Mouse (Mus musculus) forebrain, postnatal 0 days (tissue): ENCODE results near the gene Tpcn2. TPM values are rescaled to one million over a fixed set of nuclear protein-coding genes. Genes with fewer than 3 reads are reported as not detected.
A peak's percentile ranks its signal among the peaks of the same experiment; 100 is the strongest.

Experiments
- ATAC-seq: fragments of 200-750 bp; cut with Nextera tagmentation; 2 replicates; pipeline ENCODE4 v1.8.0; 2017; ENCODE audit warnings: mild to moderate bottlenecking, moderate library complexity
- DNase-seq: peaks from one replicate; pipeline ENCODE4 v3.0.0-alpha.2; 2015
- H3K27ac ChIP-seq: fragments of 300-500 bp; sonication (generic); 2 replicates; pipeline ENCODE4 v1.5.1; 2014; ENCODE audit warnings: low read depth, mild to moderate bottlenecking, antibody characterized with exemption, low read length, moderate library complexity, mixed read lengths
- H3K27me3 ChIP-seq: fragments of 300-500 bp; sonication (generic); 2 replicates; pipeline ENCODE4 v1.6.1; 2014; ENCODE audit warnings: mild to moderate bottlenecking, low read length, mixed read lengths; ENCODE audit not compliant: insufficient read depth
- H3K36me3 ChIP-seq: fragments of 300-500 bp; sonication (generic); 2 replicates; pipeline ENCODE4 v1.6.1; 2014; ENCODE audit warnings: mild to moderate bottlenecking, moderate library complexity; ENCODE audit not compliant: insufficient read depth
- H3K4me1 ChIP-seq: fragments of 300-500 bp; sonication (generic); 2 replicates; pipeline ENCODE4 v1.6.1; 2014; ENCODE audit warnings: antibody characterized with exemption; ENCODE audit not compliant: insufficient read depth
- H3K4me2 ChIP-seq: fragments of 300-500 bp; sonication (generic); 2 replicates; pipeline ENCODE4 v1.6.1; 2014; ENCODE audit warnings: low read depth, mild to moderate bottlenecking, moderate library complexity
- H3K4me3 ChIP-seq: fragments of 300-500 bp; sonication (generic); 2 replicates; pipeline ENCODE4 v1.5.1; 2014; ENCODE audit warnings: low read depth, low read length, mixed read lengths
- H3K9ac ChIP-seq: fragments of 300-500 bp; sonication (generic); 2 replicates; pipeline ENCODE4 v1.6.1; 2014; ENCODE audit warnings: mild to moderate bottlenecking
- H3K9me3 ChIP-seq: fragments of 300-500 bp; sonication (generic); 2 replicates; pipeline ENCODE4 v1.6.1; 2016; ENCODE audit warnings: low read length
- CTCF ChIP-seq: sonication (generic); IDR thresholded peaks from 2 replicates; pipeline ENCODE4 v1.5.1; 2016; ENCODE audit warnings: antibody characterized with exemption, control low read depth, low read depth
- WGBS: fragments of 180-500 bp; shearing (Covaris S2); extraction: QIAGEN DNeasy Blood & Tissue Kit; methylation state at CpG from one replicate; pipeline ENCODE4 v1.1.7; 2014; 5-methylcytosine and 5-hydroxymethylcytosine counted together
- polyA plus RNA-seq: library from polyadenylated mRNA; unstranded; fragments of >200 nt; fragmentation: Nextera tagmentation; extraction: Ambion mirVana; gene quantifications from 2 replicates; pipeline ENCODE4 v1.2.1, GENCODE M21; 2015
- total RNA-seq: library from RNA; depleted of rRNA; stranded (reverse); fragments of >200 nt; gene quantifications from 2 replicates; pipeline ENCODE4 v1.2.3, GENCODE M21; 2014

Tpcn2 gene
- total and polyA plus RNA-seq, 2 experiments from 2014 or later = 1.3 to 2.5 TPM

DNA sequence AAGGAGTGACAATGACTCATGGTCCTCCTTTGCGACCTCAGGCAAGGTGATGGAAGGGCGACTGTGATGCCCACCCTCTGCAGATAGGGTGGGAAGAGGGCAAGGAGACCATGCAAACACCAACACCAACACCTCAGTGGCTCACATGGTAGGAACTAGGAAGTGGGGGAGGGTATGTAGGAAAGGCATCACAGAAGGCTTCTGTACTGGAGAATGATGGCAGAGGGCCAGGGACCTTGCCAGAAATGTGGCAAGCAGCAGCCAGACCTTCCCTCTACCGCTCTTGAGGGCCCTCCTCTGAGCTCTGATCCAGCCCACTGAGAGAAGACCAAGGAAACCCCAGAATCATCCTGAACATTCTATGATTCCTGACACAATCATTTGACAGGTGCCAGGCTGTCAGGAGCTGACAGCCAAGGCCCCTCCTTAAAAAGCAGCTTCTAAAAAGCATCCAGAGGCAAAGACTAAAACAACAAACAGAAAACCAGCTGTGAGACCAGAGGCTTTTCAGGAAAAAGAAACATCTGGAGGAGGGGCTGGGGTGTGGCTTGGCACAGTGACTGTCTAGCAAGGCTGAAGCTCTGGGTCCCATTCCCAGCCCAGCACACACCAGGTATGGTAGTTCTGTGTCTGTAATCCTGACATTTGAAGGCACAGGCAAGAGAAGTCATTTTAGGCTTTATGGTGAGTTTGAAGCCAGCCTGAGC lies 89.2 kb downstream of the Tpcn2 start:
- Histone ChIP-seq H3K36me3 (no peaks in the 10 kb centered on the region), H3K9ac (no peak overlapping the region), H3K9me3 (no peaks in the 10 kb centered on the region), H3K4me3 (no peak overlapping the region), H3K27me3 (no peaks in the 10 kb centered on the region), H3K4me2 (no peak overlapping the region), H3K4me1 (0 out of 2 replicates have a peak, but pooled peaks cover 10% of the 10 kb centered on the region), H3K27ac (no peak overlapping the region)
- DNase-seq (peak; percentile 69), ATAC-seq (peak; percentile 83)
- TF ChIP-seq CTCF = no peak
- WGBS = 71% methylated on average over 3 of the region's 3 CpGs

DNA sequence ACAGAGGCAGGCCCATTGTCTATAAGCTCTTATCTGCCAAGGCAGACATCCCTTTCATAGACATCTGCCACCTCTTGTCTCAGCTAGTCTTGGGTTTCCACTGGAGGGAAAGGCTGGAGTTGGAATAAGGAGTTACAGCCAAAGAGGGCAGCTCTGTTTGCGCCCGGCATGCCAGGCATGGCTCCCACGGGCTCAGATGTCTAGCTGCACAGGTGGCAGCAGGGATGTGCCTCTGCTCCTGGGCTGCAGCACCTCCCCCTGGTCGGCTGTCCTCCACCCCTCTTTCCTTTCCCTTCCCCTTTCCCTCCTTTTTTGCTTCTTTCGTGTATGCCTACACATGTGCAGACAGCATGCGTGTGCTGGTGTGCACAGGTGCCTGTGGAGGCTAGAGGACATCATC lies 91.0 kb downstream of the Tpcn2 start:
- no peaks in the 10 kb centered on the region for H3K27me3 ChIP-seq
- ATAC-seq = no peak
- no peak overlapping the region for H3K4me3 ChIP-seq
- H3K4me2 ChIP-seq = no peak overlapping the region
- TF ChIP-seq CTCF = no peak
- H3K36me3 ChIP-seq = no peaks in the 10 kb centered on the region
- H3K27ac ChIP-seq = no peak overlapping the region
- no peak for DNase-seq
- no peaks in the 10 kb centered on the region for H3K9me3 ChIP-seq
- 86% methylated on average over 6 of the region's 6 CpGs for WGBS
- no peak overlapping the region for H3K9ac ChIP-seq
- 0 out of 2 replicates have a peak, but pooled peaks cover 10% of the 10 kb centered on the region for H3K4me1 ChIP-seq

DNA sequence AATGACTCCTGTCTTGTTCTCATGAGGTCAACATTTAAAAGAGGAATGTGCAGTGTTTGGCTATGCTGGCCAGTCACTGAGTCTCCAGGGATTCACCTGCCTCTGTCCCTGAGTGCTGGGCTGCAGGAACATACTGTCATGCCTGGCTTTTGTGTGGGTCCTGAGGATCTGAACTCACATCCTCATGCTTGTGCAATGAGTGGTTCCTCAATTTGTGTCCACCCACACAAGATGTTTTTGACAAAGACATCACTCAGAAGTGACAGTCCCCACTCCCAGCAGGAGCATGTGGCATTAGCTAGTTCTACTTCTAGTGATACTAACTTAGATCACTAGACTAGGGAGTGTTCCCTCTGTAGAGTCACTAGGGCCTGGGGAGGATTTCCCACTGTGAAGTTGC lies 93.3 kb downstream of the Tpcn2 start:
- no peak overlapping the region for H3K27ac ChIP-seq
- no peaks in the 10 kb centered on the region for H3K36me3 ChIP-seq
- no peak overlapping the region for H3K9ac ChIP-seq
- no peak for ATAC-seq
- no peak for DNase-seq
- H3K27me3 ChIP-seq = no peaks in the 10 kb centered on the region
- no peaks in the 10 kb centered on the region for H3K9me3 ChIP-seq
- 0 out of 2 replicates have a peak, but pooled peaks cover 10% of the 10 kb centered on the region for H3K4me1 ChIP-seq
- H3K4me3 ChIP-seq = no peak overlapping the region
- no peak overlapping the region for H3K4me2 ChIP-seq
- TF ChIP-seq CTCF = no peak

DNA sequence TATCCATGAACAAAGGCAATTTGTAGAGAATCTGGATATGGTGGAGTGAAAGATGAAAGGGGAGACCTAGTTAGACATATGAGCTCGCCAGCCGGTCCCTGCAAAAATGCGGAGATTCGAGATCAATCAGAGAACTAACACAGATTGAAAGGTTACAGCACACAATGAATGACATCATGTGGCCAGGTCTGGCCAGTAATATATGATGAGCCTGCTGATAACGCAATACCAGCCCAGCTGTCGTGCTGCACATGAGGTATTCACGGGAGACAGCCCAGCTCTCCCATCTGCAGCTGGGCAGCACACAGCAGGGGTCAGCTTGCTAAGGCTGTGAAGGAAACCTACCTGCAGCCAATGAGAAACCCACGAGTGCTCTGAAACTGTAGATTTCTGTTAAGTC lies 94.5 kb downstream of the Tpcn2 start:
- ATAC-seq = no peak
- Histone ChIP-seq H3K9me3 (no peaks in the 10 kb centered on the region), H3K27me3 (no peaks in the 10 kb centered on the region), H3K4me3 (no peak overlapping the region), H3K27ac (no peak overlapping the region), H3K4me1 (0 out of 2 replicates have a peak, but pooled peaks cover 1% of the 10 kb centered on the region), H3K36me3 (no peaks in the 10 kb centered on the region), H3K4me2 (no peak overlapping the region), H3K9ac (no peak overlapping the region)
- WGBS = 52% methylated on average over 8 of the region's 8 CpGs
- DNase-seq = no peak
- no peak for TF ChIP-seq CTCF

DNA sequence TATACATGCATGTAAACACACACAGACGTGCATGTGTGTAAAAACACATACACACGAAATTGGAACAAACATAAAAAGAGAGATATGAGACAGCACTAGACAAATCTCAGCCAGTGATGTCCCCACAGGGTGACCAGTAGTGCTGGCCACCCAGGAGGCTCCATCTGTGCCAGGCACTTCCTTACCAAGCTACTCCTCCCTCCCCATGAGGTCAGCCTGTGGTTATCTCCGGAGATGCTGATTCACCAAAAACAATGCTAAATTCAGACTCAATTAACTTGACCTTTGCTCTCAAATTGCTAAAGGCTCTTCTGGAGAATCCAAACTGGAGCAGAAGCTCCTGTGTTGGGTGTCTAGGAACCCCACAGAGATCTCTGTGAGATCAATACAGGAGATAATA lies 96.0 kb downstream of the Tpcn2 start:
- Histone ChIP-seq H3K4me2 (no peak overlapping the region), H3K36me3 (no peaks in the 10 kb centered on the region), H3K4me3 (no peak overlapping the region), H3K9me3 (no peaks in the 10 kb centered on the region), H3K9ac (no peak overlapping the region), H3K27me3 (no peaks in the 10 kb centered on the region), H3K27ac (no peak overlapping the region), H3K4me1 (no peaks in the 10 kb centered on the region)
- TF ChIP-seq CTCF = no peak
- DNase-seq (no peak), ATAC-seq (no peak)
- WGBS = 75% methylated on average over 3 of the region's 3 CpGs

DNA sequence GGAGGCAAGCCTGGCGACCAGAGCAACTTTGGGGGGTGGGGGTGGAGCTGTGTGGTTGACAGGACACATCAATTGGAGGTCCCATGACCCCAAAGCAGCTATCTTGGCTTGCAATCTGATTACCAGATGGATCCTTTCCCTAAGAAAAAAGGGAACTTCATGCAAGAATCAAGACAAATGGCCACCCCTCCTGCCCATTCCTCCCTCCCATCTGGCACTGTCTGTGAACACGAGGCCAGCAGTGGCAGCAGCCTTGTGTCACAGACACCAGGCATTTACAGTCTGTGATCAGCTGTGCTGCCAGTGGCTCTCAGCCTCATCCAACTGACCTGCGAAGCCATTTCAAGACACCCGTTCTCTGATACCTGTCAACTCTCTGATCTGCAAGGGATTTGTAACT lies 101.4 kb downstream of the Tpcn2 start:
- WGBS = 50% methylated on average over 4 of the region's 4 CpGs
- ATAC-seq = no peak; the same call in 1 of the 2 replicates
- H3K27ac ChIP-seq = no peak overlapping the region
- H3K9ac ChIP-seq = no peak overlapping the region
- DNase-seq = no peak
- no peaks in the 10 kb centered on the region for H3K27me3 ChIP-seq
- no peak for TF ChIP-seq CTCF
- no peaks in the 10 kb centered on the region for H3K9me3 ChIP-seq
- H3K4me3 ChIP-seq = no peak overlapping the region
- H3K36me3 ChIP-seq = no peaks in the 10 kb centered on the region
- H3K4me1 ChIP-seq = 0 out of 2 replicates have a peak, but pooled peaks cover 6% of the 10 kb centered on the region
- H3K4me2 ChIP-seq = no peak overlapping the region

DNA sequence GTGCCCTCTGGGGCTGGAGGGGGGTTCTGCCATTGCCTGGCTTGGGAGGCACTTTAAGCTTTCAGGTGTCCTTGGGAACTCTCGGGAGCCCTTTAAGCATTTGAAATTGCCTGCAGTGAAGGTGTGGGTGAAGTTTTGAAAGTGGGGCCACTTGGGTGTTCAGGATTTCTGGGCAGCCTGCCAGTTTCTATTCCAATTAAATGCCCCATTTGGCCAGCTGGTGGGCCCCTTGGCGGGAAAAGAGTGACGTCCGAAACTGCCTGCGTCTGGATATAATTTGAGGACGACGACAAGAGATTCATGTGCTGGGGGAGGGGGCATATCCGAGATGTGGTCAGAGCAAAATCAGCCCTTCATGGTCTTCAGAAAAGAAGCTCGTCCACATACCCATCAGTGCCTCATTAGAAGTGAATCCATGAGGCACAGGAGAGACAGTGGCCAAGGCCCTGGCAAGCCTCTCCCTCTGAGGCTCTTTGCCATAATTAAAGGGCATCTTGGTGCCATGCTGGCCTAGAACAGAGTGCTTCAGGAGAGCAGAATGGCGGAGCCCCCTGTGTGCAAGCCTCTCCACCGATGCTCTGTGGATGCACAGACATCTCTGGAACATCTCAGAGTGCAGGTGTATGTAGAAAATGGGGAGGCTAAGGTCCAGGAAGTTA lies 102.3 kb downstream of the Tpcn2 start:
- H3K27me3 ChIP-seq = no peaks in the 10 kb centered on the region
- H3K4me3 ChIP-seq = no peak overlapping the region
- no peak for TF ChIP-seq CTCF
- ATAC-seq (no peak), DNase-seq (peak; percentile 41)
- H3K27ac ChIP-seq = no peak overlapping the region
- H3K9ac ChIP-seq = no peak overlapping the region
- H3K36me3 ChIP-seq = no peaks in the 10 kb centered on the region
- H3K4me1 ChIP-seq = 0 out of 2 replicates have a peak, but pooled peaks cover 6% of the 10 kb centered on the region
- no peaks in the 10 kb centered on the region for H3K9me3 ChIP-seq
- WGBS = 23% methylated on average over 11 of the region's 11 CpGs
- no peak overlapping the region for H3K4me2 ChIP-seq
